Mouse (Mus musculus) layer of hippocampus, adult 18-20 months (tissue): ENCODE measurements around the gene Prss45. TPM values are rescaled to one million over a fixed set of nuclear protein-coding genes. Genes with fewer than 3 reads are reported as not detected.
A peak's percentile ranks its signal among the peaks of the same experiment; 100 is the strongest.

Experiments used
- DNase-seq, 2 experiments: peaks; one replicate each; pipeline ENCODE4 v3.0.0; 2022; ENCODE audit warnings: low spot score in 2 of 2
- total RNA-seq, 2 experiments: library from RNA; stranded (reverse); gene quantifications; 2 replicates each; pipeline ENCODE4 v1.2.3; 2021

Prss45 gene
- total RNA-seq, 2 experiments from 2014 or later, result 0.35 TPM; not detected in 1

GRCm38 (mm10) chr9:110857781-110858472 is 23.5 kb downstream of the Prss45 start, which contains the start of gene Prss50:
TSS of gene Prss50 (plus strand) at chr9:110857967.
- DNase-seq, result no peak

DNA sequence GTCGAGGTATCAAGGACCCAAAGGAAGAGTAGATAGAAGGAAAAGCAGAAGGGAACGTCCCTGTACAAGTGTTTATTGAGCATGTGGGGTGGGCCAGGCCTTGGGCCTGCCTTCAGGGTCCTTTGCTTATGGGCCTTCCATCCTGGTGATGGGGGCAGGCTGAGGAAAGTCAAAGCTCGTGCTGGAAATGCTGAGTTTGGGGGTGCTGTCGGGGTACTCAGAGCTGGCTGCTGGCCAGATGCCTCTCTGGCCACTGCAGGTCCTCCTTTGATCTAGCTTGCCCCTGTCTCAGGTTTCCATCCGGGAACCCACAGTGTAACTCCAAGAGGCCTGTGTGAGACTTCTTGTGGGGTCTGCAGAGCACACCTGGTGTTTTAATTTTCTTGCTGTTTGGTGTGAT is 24.1 kb downstream of the Prss45 start:
- no peak for DNase-seq

DNA sequence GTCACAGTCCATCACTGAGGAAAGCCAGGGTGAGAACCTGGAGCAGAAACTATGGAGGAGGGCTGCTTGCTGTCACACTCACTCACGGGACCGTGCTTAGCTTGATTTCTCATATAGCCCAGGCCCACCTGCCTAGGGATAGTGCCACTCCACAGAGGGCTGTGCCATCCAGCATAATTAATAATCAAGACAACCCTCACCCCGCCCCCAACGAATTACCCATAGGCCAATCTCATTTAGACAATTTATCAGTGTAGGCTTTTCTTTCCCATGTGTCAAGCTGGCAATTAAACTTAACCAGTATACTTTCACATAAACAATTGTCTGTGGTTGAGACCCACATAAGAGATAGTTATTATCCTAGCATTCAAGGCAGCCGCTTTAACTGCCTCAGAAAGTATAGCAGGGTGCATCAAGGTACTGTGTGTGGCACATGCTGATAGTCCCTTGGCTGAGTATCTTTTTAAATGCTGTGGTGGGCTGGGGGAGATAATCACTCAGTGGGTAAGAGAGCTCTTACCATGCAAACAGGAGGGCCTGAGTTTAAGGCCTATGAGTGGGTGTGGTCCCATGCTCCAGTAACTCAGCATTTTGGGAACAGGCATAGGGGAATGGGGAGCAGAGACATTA is 24.7 kb downstream of the Prss45 start:
- DNase-seq, result no peak

DNA sequence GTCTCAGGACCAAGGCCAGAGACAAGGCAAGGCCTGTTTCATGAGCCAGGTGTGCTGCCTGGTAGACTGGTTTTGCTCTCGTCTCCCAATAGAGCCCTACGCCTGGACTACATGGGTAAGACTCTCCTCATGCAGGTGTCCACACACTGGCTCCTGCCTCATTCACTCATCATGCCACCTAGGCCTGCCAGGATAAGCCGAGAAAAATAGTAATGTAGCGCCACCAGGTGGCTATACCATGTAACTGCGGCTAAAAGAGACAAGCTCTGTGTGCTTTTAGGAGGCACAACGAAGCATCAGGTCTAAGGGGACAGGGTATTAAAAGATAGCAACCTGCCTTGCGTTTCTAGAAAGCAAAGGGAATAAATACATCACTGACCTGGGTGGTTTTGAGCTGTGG is 36.6 kb downstream of the Prss45 start:
- DNase-seq, result peak; percentile 50 to 79

- DNase-seq, result no peak
These were observed 39.6 kb downstream of the Prss45 start for GRCm38 (mm10) chr9:110873681-110874659.

GRCm38 (mm10) chr9:110874660-110875191 is 40.3 kb downstream of the Prss45 start:
- no peak for DNase-seq

GRCm38 (mm10) chr9:110875288-110875695 is 40.9 kb downstream of the Prss45 start:
- DNase-seq, result no peak

DNA sequence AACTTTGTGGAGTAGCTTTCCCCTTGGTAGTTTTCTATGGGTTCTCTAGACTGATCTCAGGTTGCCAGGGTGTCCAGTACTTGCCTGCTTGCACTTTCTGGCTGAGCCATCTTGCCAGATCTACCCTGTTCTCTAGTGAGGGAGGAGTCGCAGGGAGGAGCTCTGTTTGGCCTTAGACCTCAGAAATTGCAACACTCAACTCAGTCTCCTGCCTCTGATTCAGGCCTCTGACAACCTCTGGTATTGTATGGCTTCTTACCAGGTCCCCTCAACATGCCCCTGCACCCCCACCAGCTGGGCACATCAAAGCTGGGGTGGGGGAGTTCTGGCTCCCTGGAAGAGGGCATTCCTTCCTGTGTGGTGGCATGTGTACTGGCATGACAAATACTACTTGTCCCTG is 43.0 kb downstream of the Prss45 start:
- no peak for DNase-seq

DNA sequence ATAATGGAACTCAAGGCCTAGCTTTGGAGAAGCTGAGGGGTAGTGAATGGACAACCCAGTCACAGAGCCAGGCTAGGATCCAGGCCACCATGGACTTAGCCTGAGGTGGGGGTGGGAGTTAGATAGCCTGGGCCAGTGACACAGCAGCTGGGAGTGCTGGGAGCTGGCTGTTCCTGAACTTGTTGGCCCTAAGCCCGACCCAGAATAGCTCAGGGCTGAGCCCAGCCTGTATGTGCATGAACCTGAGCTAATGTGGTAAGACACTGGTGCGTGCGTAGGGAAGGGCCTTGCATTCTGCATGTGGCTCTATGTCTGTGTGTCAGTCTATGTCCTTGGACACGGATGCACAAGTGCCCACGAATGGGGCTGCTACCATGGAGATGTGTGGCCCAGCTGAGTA is 43.5 kb downstream of the Prss45 start:
- DNase-seq, result peak in 1 of 2 experiments; percentile 40

GRCm38 (mm10) chr9:110879191-110879920 is 45.0 kb downstream of the Prss45 start, which contains the start of gene Als2cl:
TSS of gene Als2cl (plus strand) at chr9:110879870.
- peak in 1 of 2 experiments; percentile 40 for DNase-seq

DNA sequence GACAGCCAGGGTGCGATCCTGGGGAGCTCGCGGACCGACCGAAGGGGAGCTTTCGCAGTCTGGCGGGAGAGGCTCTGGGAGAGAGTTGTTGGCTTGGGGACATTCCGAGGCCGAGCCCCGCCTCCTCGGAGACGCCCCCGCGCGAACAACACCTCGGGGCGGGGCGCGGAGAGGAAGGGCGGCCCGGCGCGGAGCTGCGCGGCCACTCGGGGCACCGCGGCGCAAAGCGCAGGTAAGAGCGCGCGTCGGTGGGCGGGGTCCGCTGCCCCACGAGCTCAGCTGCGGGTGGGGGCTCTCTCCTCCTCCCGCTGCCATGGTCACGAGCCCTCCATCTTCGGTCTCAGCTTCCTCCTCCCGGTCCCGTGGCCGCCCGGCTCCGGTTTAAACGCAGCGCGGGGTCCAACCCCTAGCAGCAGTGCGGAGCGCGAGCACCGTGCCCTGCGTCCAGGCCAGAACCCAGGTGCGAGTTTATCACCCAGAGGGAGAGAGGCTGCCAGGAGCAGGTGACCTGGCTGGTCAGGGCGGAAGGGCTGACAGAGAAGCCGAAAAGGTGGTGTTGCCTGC is 45.7 kb downstream of the Prss45 start, which contains the start of gene Tmie:
TSS of gene Tmie (minus strand) at position 116 of the 564 bp plus-strand sequence.
- peak in 1 of 2 experiments; percentile 44 for DNase-seq

- no peak for DNase-seq
These were observed 46.4 kb downstream of the Prss45 start for GRCm38 (mm10) chr9:110880772-110881171.

- DNase-seq, result no peak
These were observed 47.6 kb downstream of the Prss45 start for GRCm38 (mm10) chr9:110881953-110882352.

GRCm38 (mm10) chr9:110887388-110888303 is 53.3 kb downstream of the Prss45 start:
- no peak for DNase-seq

DNA sequence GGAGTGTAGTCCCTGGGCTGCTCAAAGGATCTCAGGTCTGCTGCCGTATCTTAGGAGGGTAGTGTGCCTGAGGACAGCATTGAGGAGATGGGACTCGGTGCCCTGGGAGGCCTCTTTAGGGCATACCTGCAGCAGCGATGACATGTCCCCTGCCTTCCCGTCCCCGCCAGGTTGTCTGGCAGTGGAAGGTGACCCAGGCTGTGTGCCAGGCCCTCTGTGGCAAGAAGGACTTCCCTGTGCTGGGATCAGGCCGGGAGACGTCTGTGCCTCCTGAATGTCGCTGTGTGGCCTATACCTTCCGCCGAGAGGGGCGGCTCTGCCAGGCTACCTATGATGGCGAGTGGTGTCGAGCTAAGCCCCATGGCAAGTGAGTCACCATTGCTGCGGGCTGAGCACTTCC is 54.5 kb downstream of the Prss45 start:
- DNase-seq, result no peak

DNA sequence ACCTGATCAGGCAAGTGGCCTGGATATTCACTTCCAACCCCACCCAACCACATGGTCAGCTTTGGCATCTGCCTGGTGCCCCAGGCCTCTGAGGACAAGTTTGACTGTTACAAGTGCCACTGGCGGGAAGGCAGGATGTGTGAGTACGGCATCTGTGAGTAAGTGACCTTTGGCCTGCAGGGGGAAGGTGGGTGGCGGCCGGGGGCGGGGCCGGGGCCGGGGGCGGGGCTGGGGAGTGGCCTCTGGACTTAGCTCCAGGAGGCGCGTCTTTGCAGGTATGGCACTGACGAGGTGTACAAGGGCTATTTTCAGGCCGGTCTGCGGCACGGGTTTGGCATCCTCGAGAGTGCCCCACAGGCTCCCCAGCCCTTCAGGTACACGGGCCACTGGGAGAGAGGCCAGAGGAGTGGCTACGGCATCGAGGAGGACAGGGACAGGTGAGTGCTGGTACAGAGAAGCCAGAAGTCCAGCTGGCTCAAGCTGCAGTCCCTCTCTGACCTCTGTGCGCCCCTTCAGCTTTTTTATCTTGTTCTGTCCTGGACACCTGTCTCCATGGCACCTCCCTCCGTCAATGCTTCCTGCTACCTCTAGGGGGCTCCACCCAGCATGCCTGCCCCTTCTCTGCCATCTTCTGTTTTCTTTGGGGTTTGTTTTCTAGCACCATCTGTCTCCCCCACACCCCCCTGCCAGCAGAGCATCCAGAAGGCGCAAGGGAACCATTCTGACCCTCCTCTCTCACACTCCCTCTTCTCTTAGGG is 55.8 kb downstream of the Prss45 start:
- no peak for DNase-seq
